Mouse (Mus musculus): ENCODE results near the gene Ereg. TPM values are rescaled to one million over a fixed set of nuclear protein-coding genes. Genes with fewer than 3 reads are reported as not detected.

The Ereg gene
- polyA plus RNA-seq, 1 experiment from 2014 or later: 0.14 TPM

- Histone ChIP-seq H3K36me3 (ENCODE audit: control insufficient read depth, insufficient read depth, low read length) (no peaks in the 10 kb centered on the region), H3K4me3 (ENCODE audit: low read depth, low read length) (no peak overlapping the region), H3K27me3 (replicated peaks; ENCODE audit: control insufficient read depth, insufficient read depth, low read length) (no peaks in the 10 kb centered on the region), H3K4me1 (replicated peaks; ENCODE audit: control insufficient read depth, insufficient read depth, low read length) (no peaks in the 10 kb centered on the region), H3K9ac (ENCODE audit: low read depth, low read length) (no peak overlapping the region), H3K4me2 (no peak overlapping the region), H3K27ac (ENCODE audit: low read depth, low read length) (no peak overlapping the region), H3K9me3 (ENCODE audit: control insufficient read depth, low read length) (no peaks in the 10 kb centered on the region)
- WGBS: 81% methylated on average over 10 of the region's 10 CpGs
- DNase-seq (ENCODE audit: low spot score): no peak
- no peak for ATAC-seq (replicated peaks; ENCODE audit: low FRiP score)
Observed at GRCm38 (mm10) chr5:91097911-91098614, 23.6 kb downstream of the Ereg start.

GRCm38 (mm10) chr5:91101742-91102141 is 27.3 kb downstream of the Ereg start:
- Histone ChIP-seq H3K9me3 (ENCODE audit: control insufficient read depth, low read length) (no peaks in the 10 kb centered on the region), H3K9ac (ENCODE audit: low read depth, low read length) (no peak overlapping the region), H3K36me3 (ENCODE audit: control insufficient read depth, insufficient read depth, low read length) (no peaks in the 10 kb centered on the region), H3K27me3 (replicated peaks; ENCODE audit: control insufficient read depth, insufficient read depth, low read length) (no peaks in the 10 kb centered on the region), H3K4me2 (no peak overlapping the region), H3K4me3 (ENCODE audit: low read depth, low read length) (no peak overlapping the region), H3K27ac (ENCODE audit: low read depth, low read length) (no peak overlapping the region), H3K4me1 (replicated peaks; ENCODE audit: control insufficient read depth, insufficient read depth, low read length) (no peaks in the 10 kb centered on the region)
- 81% methylated on average over 5 of the region's 5 CpGs for WGBS
- DNase-seq (ENCODE audit: low spot score): no peak
- no peak for ATAC-seq (replicated peaks; ENCODE audit: low FRiP score)

GRCm38 (mm10) chr5:91103943-91104665 is 29.7 kb downstream of the Ereg start:
- WGBS: 73% methylated on average over 7 of the region's 7 CpGs
- ATAC-seq (replicated peaks; ENCODE audit: low FRiP score) (no peak), DNase-seq (ENCODE audit: low spot score) (no peak)
- no peaks in the 10 kb centered on the region for H3K27me3 ChIP-seq (replicated peaks; ENCODE audit: control insufficient read depth, insufficient read depth, low read length)
- H3K4me1 ChIP-seq (replicated peaks; ENCODE audit: control insufficient read depth, insufficient read depth, low read length): no peaks in the 10 kb centered on the region
- H3K27ac ChIP-seq (ENCODE audit: low read depth, low read length): no peak overlapping the region
- no peak overlapping the region for H3K4me3 ChIP-seq (ENCODE audit: low read depth, low read length)
- no peaks in the 10 kb centered on the region for H3K36me3 ChIP-seq (ENCODE audit: control insufficient read depth, insufficient read depth, low read length)
- H3K4me2 ChIP-seq: no peak overlapping the region
- no peaks in the 10 kb centered on the region for H3K9me3 ChIP-seq (ENCODE audit: control insufficient read depth, low read length)
- H3K9ac ChIP-seq (ENCODE audit: low read depth, low read length): no peak overlapping the region

- H3K4me3 ChIP-seq (ENCODE audit: low read depth, low read length): no peak overlapping the region
- H3K4me2 ChIP-seq: no peak overlapping the region
- ATAC-seq (replicated peaks; ENCODE audit: low FRiP score) (no peak), DNase-seq (ENCODE audit: low spot score) (no peak)
- H3K36me3 ChIP-seq (ENCODE audit: control insufficient read depth, insufficient read depth, low read length): no peaks in the 10 kb centered on the region
- no peak overlapping the region for H3K27ac ChIP-seq (ENCODE audit: low read depth, low read length)
- H3K9me3 ChIP-seq (ENCODE audit: control insufficient read depth, low read length): no peaks in the 10 kb centered on the region
- H3K27me3 ChIP-seq (replicated peaks; ENCODE audit: control insufficient read depth, insufficient read depth, low read length): no peaks in the 10 kb centered on the region
- no peaks in the 10 kb centered on the region for H3K4me1 ChIP-seq (replicated peaks; ENCODE audit: control insufficient read depth, insufficient read depth, low read length)
- H3K9ac ChIP-seq (ENCODE audit: low read depth, low read length): no peak overlapping the region
- whole genome bisulfite sequencing: 81% methylated on average over 5 of the region's 5 CpGs
Observed at GRCm38 (mm10) chr5:91106248-91106647, 31.8 kb downstream of the Ereg start.

GRCm38 (mm10) chr5:91110023-91110670 is 35.7 kb downstream of the Ereg start:
- H3K4me1 ChIP-seq (replicated peaks; ENCODE audit: control insufficient read depth, insufficient read depth, low read length): no peaks in the 10 kb centered on the region
- no peak overlapping the region for H3K9ac ChIP-seq (ENCODE audit: low read depth, low read length)
- no peak overlapping the region for H3K27ac ChIP-seq (ENCODE audit: low read depth, low read length)
- DNase-seq (ENCODE audit: low spot score): no peak
- 84% methylated on average over 6 of the region's 6 CpGs for WGBS
- no peak overlapping the region for H3K4me2 ChIP-seq
- H3K36me3 ChIP-seq (ENCODE audit: control insufficient read depth, insufficient read depth, low read length): no peaks in the 10 kb centered on the region
- ATAC-seq (replicated peaks; ENCODE audit: low FRiP score): no peak
- H3K9me3 ChIP-seq (ENCODE audit: control insufficient read depth, low read length): no peaks in the 10 kb centered on the region
- no peaks in the 10 kb centered on the region for H3K27me3 ChIP-seq (replicated peaks; ENCODE audit: control insufficient read depth, insufficient read depth, low read length)
- H3K4me3 ChIP-seq (ENCODE audit: low read depth, low read length): no peak overlapping the region

GRCm38 (mm10) chr5:91111019-91111418 is 36.6 kb downstream of the Ereg start:
- no peak for ATAC-seq (replicated peaks; ENCODE audit: low FRiP score)
- Histone ChIP-seq H3K36me3 (ENCODE audit: control insufficient read depth, insufficient read depth, low read length) (no peaks in the 10 kb centered on the region), H3K9ac (ENCODE audit: low read depth, low read length) (no peak overlapping the region), H3K4me2 (no peak overlapping the region), H3K4me3 (ENCODE audit: low read depth, low read length) (no peak overlapping the region), H3K27me3 (replicated peaks; ENCODE audit: control insufficient read depth, insufficient read depth, low read length) (no peaks in the 10 kb centered on the region), H3K9me3 (ENCODE audit: control insufficient read depth, low read length) (no peaks in the 10 kb centered on the region), H3K27ac (ENCODE audit: low read depth, low read length) (no peak overlapping the region), H3K4me1 (replicated peaks; ENCODE audit: control insufficient read depth, insufficient read depth, low read length) (no peaks in the 10 kb centered on the region)
- DNase-seq (ENCODE audit: low spot score): no peak
- WGBS: 89% methylated on average over 8 of the region's 8 CpGs

- DNase-seq (ENCODE audit: low spot score) (no peak), ATAC-seq (replicated peaks; ENCODE audit: low FRiP score) (no peak)
- Histone ChIP-seq H3K4me3 (ENCODE audit: low read depth, low read length) (no peak overlapping the region), H3K9me3 (ENCODE audit: control insufficient read depth, low read length) (no peaks in the 10 kb centered on the region), H3K27me3 (replicated peaks; ENCODE audit: control insufficient read depth, insufficient read depth, low read length) (no peaks in the 10 kb centered on the region), H3K36me3 (ENCODE audit: control insufficient read depth, insufficient read depth, low read length) (no peaks in the 10 kb centered on the region), H3K9ac (ENCODE audit: low read depth, low read length) (no peak overlapping the region), H3K27ac (ENCODE audit: low read depth, low read length) (no peak overlapping the region), H3K4me2 (no peak overlapping the region), H3K4me1 (replicated peaks; ENCODE audit: control insufficient read depth, insufficient read depth, low read length) (no peaks in the 10 kb centered on the region)
- WGBS: 68% methylated on average over 2 of the region's 2 CpGs
Observed at GRCm38 (mm10) chr5:91113967-91114366, 39.5 kb downstream of the Ereg start.

GRCm38 (mm10) chr5:91114574-91114973 is 40.2 kb downstream of the Ereg start:
- Histone ChIP-seq H3K9ac (ENCODE audit: low read depth, low read length) (no peak overlapping the region), H3K27ac (ENCODE audit: low read depth, low read length) (no peak overlapping the region), H3K4me3 (ENCODE audit: low read depth, low read length) (no peak overlapping the region), H3K4me2 (no peak overlapping the region), H3K9me3 (ENCODE audit: control insufficient read depth, low read length) (no peaks in the 10 kb centered on the region), H3K36me3 (ENCODE audit: control insufficient read depth, insufficient read depth, low read length) (no peaks in the 10 kb centered on the region), H3K4me1 (replicated peaks; ENCODE audit: control insufficient read depth, insufficient read depth, low read length) (no peaks in the 10 kb centered on the region), H3K27me3 (replicated peaks; ENCODE audit: control insufficient read depth, insufficient read depth, low read length) (no peaks in the 10 kb centered on the region)
- DNase-seq (ENCODE audit: low spot score) (no peak), ATAC-seq (replicated peaks; ENCODE audit: low FRiP score) (no peak)
- WGBS: 63% methylated on average over 1 of the region's 1 CpGs
